Mouse (Mus musculus) cerebellum, adult 9-11 months (tissue): ENCODE data around the gene Unc13d.

Experiments
- DNase-seq: peaks from one replicate; pipeline ENCODE4 v3.0.0; 2022

Gene Unc13d

DNA sequence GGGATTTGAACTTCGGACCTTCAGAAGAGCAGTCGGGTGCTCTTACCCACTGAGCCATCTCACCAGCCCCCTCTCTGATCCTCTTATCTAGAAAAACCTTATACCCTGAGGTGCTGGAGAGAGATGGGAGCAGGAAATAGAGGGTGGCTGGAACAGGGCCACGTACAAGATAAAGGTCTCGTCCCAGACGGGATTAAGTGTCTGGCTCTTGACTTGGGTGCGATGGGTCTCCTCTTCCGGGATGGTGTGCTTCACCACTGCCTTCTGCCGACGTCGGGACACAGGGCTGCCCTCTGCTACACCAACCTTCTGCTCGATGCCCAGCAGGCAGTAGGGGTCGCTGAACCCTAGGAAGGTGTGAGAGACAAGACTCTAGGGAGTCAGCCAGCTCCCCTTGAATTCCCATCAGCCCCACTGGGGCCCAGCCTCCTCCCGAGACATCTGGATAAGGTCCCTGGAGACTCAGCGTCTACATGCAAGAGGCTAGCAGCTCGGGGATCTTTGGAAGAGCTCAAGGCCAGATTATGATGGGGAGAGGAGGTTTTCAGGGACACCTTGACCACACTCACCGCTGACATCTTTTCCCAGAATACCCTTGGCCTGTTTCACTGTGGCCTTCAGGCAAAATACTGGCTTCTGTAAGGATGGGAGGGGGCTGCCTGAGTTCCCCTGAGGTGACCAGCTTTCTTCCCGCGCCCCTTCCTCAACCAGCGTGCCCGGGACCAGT is 2.1 kb downstream of the Unc13d start:
- DNase-seq: peak; percentile 43

DNA sequence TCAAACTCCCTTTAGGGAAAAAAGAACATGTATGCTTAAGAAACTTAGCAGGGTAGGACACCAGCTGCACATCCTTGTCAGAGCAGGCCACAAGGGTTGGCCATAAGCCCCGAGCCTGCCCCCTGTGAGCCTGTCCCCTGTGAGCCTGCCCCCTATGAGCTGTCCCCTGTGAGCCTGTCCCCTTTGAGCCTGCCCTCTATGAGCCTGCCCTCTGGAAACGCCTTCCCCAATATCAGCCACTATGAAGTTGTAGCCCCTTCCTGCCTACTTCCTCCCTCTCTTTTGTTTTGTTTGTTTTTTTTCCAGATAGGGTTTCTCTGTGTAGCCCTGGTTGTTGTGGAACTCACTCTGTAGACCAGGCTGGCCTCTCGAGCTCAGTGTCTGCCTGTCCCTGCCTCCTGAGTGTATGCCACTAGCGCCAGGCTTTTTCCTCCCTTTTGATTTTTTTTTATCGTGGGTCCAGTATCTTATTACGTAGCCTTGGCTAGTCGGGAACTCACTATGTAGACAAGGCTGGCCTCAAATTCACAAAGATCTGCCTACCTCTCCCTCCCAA is 3.2 kb downstream of the Unc13d start:
- no peak for DNase-seq

DNA sequence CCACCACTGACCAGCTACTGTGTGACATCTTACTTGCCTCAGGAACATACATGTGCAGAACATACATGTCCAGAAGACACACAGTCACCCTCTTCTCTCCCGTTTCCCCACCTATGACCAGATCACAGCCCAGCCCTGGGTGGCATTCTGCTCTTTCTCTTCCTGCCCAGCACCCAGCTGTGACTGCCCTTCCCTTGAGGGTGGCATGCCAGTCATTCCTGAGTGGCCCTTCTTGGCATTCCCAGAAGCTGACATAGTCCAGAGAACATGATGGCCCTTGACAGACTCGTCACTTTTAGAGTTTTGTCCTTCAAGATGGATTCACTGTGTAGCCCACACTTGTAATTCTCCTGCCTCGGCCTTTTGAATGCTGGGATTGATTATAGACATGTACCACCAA is 5.2 kb downstream of the Unc13d start:
- DNase-seq: peak; percentile 22

DNA sequence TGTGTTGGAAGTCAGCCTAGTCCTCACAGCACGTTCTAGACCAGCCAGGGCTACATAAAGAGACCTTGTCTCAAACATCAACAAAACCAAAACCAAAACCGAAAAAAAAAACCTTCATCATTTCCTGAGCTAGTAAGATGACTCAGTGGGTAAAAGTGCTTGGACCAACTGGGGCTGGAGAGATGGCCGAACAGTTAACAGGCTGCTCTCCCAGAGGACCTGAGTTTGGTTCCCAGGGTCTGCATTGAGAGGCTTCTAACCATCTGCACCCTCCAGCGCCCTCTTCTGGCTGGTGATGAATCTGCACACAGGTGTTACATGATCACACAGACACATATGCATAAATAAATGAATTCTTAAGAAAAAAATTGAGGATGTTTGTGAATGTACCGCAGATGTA is 6.3 kb downstream of the Unc13d start:
- DNase-seq: peak; percentile 46

DNA sequence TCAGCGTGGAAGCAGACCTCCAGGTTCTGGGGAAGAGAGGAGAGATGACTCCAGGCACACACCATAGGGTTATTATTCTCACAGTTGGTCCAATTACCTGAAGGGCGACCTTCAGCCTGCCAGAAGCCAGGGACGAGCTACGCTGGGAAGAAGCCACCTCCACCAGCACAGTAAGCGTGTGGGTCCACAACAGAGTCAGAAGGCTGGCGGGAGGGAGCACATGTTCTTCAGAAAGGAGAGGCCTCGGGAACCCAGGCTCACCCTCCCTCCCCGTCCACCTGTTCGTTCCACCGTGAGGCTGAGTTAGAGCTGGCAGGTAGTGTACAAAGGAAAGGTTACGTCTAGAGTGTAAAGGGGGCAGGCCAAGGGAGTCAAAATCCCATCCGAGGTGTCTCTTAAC is 12.4 kb downstream of the Unc13d start:
- DNase-seq: peak; percentile 70

DNA sequence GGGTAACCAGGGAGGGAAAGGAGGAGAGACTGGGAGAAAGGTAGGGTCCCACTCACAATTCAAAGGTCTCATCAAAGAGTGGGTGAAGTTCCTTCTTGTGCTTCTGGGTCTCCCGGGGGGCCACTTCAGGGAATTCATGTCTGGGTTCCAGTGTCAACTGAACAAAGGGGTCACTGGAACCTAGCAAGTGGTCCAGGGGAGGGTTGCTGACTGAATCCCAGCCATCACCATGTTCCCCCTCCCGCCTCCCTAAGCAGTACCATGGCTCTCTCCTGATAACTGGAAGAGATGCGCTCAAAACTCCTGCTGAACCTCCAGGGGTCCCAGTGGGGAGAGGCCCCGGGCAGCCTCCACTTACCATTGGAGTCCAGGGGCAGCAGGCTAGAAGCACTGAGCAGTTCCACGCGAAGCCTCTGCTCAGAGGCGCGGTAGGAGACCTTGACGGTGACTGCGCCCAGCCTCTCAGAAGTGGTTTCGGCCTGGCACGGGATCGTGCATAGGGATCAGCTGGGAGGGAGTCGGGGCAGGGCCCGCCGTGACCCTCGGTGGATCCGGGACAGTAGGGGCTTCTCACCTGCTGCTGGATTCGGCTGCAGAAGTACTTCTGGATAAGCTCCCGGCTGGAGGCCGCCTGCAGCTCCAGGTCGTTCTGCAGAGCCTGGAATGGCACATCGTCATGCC is 13.4 kb downstream of the Unc13d start:
- peak; percentile 76 for DNase-seq

DNA sequence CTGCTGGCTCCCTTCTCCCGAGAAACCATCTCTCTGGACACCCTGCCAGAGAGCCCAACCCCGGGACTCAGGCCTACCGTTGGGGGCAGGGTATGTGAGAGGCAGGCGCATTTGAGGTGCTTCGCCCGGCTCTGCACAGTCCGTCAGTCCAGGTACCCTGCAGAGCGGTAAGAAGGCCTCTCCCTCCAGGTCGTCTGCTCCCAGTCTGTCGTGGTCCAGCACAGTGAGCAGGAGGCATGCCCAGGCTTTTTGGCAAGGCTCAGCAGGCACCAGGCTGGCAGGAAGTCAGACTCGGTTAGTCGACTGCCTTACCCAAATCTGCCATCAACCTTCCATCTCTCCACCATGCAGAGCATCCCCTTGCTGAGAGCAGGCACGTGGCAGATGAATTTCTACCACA is 14.2 kb downstream of the Unc13d start:
- DNase-seq: peak; percentile 99

DNA sequence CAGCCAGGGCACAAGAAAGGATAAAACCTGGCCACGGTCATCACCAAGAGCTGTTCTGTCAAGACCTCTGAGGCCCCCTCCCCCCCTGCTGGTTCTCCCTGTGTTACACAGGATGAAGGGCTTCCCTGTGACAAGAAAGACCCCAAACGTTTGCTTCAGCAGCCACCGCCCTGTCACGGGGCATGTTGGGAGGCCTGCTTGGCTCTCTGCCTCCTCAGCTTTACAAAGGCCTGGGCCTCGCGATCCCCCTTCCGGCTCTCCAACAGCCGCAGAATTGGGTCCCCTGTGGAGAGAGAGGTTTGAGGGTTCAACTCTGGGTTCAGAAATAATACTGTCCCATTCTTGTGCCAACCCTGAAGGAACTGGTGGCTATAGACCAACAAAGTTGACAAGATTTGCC is 15.2 kb downstream of the Unc13d start:
- DNase-seq: peak; percentile 84

DNA sequence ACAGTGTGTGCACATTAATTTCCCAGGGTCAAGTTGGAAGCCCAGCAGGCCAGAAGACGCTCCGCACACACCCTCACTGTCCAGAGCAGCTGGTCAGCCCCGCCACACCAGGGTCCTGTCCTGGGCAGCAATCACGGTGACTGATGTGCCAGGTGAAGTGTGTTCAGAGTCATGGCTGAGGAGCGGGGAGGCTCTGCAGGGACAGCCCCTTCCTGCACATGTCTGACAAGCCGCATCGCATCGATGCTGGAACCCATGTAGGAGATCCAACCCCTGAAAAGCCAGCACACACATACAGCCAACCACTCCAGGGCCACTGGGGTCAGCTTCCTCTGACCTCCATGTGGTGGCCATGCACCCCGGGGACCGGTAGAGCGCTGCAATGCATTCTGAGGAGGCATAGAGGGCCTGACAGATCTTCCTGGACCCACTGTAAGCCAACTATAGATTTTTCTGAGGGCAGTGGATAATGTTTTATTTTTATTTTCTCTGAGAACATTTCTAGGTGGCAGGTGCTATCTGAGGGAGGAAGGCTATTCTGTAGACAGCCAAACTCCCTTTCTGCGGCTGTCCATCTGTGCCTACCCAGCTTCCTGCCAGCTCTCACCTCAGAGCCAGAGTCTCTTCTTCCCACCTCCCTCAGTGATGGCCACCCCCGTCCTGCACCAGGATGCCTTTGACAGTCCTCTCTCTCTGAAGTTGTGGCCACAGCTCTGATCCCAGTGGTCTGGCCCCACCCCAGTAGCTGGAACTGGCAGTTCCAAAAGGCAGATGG is 15.9 kb downstream of the Unc13d start:
- DNase-seq: peak; percentile 93

DNA sequence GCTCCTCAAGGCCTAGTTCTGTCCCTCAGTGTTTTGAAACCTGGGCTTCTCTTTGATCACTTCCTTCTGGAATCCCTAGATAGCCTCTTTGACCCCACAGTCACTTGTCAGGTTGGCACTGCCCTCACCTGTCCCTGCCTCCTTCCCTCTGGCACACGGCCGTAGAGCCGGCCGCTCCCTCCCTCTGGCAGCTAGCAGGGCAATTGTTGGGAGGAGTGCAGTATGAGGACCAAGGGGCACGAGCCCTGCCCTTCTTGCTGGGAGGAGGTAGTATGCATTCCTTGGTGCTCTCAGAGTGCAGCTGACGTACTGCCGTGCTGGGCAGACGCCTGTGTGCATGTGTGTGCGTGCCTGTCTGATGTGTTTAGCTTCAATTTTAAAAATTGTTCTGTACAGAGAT is 17.2 kb downstream of the Unc13d start:
- peak; percentile 79 for DNase-seq

DNA sequence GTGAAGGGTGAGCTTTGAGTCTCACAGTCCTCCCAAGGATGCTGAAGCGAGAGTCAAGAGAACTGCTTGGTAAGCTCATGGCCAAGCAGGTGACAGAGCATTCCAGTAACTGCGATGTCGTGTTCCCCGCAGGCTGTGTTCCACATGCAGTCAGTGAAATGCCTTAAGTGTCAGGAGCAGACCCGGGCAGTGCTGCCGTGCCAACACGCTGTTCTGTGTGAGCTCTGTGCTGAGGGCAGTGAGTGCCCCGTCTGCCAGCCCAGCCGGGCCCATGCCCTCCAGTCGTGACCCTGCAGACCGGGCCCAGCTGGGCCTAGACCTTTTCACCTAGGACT is 18.1 kb downstream of the Unc13d start:
- peak; percentile 66 for DNase-seq

DNA sequence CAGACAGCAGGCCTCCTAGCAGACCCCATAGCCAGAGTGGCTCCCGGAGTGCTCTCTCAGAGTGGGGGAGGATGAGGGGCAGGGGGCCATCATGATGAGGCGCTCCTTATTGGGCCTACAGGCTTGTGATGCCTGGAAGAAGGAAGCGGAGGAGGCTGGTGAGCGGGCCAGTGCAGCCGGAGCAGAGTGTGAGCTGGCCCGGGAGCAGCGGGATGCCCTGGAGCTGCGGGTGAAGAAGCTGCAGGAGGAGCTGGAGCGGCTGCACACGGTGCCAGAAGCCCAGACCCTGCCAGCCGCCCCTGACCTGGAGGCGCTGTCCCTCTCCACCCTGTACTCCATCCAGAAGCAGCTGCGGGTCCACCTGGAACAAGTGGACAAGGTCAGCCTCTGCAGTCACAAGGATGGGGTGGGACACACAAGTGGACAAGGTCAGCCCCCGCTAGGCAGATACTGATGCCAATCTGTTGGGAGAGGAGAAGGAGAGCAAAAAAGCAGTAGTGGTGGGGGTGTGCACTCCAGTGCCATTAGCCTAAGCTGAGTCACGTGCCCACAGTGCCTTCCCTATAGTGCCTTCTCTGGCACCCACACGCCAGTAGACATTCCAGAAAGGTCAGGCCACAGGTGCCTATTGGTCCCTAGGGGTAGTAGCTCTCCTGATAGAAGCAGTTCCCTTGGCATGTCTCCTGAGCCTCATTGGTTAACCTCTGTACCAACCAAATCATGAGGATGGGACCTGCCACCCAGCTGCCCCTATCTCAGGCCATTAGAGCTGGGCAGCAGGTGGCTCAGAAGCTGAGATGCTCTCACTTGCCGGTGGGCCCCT is 18.7 kb downstream of the Unc13d start:
- DNase-seq: peak; percentile 66

DNA sequence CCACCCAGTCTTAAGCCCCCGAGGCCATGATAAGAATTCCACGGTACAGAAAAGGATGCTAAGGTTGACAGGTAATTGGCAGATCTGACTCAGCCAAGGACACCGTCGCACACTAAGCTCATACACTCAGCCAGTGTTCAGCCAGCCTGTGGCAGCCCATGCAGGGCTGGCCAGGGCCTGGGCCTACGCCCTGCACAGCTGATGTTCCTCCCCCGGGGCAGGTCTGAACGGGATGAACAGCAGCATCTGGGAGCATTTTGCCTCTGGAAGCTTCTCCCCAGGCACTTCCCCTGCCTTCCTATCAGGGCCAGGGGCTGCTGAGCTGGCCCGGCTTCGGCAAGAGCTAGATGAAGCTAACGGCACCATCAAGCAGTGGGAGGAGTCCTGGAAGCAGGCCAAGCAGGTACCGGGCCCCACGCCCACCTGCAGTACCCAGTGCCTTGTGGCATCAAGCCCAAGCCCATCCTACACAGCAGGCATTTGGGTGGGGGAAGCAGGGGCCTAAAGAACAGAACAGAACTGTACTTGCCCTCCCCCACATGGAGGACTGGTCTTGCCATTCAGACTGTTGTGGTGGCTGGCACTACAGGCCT is 19.6 kb downstream of the Unc13d start:
- peak; percentile 70 for DNase-seq

DNA sequence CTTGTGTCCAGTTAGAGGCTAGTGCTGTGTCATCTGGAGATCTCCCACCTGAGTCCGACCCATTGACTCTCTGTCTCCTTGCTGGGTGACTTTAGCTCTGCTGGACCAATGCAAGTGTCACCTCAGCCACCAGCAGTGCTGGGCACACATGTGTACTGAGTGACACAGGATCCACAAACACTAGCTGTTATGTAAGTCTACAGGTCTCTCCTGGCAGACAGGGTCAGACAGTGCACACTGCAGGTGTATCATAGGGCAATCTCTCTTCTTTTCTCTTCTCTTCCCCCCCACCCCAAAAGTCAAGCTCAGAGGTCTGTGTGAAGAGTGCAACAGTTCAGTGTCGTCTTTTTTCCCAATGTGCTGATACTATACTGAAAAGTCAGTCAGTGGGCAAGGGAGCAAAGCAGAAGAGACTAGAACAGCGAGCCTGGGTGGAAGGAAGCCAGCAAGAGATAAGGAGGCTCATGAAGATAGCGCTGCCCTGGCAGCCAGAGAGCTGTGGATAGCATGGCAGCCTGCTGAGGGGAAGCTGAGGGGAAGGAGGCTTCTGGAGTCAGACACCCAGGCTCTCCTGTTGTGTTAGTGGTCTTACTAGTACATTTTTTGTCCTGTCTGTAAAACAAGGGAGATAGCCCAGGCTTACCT is 20.4 kb downstream of the Unc13d start:
- peak; percentile 52 for DNase-seq

DNA sequence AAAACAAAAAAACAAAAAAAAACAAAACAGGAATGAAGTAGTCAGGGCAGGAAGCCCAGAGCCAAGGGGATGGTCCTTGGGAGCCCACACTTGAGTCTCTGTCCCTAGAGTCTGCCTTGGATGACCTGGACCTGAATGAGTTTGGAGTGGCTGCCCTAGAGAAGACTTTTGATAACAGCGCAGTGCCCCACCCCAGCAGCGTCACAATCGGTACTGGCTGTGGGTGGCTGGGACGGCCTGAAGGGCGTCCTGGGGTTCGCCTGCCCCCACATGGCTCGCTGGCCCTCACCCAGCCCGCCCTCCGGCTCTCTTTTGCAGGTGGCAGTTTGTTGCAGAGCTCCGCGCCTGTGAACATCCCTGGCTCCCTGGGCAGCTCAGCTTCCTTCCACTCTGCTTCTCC is 21.9 kb downstream of the Unc13d start:
- no peak for DNase-seq

DNA sequence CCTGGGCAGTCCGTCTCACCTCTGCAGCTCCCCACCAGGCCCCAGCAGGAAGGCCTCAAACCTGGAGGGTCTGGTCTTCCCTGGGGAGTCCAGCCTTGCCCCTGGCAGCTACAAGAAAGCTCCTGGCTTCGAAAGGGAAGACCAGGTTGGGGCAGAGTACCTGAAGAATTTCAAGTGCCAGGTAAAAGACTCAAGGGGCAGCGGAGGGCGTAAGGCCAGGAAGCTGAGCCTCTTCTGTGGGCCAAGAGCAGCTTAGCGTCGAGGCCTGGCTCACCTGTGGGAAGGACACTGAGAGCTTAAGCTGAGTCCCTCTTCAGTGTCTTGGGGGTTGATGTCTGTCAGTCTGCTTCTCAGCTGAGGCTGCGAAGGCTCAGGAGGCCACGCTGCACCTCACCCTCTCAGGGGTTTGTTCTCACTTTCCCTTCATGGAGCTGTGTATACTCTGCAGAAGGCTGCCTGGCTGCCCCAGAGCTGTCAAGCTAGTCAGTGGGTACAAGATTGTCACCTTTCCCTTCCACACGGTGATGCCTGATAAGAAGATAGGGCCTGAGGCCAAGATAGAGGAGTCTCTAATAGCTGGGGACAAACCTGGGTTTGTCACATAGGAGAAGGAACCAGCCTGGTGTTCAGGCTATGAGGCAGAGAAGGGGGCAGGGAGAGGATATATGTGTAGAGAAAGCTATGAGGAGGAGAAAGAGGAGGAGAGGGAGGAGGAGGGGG is 24.1 kb downstream of the Unc13d start:
- no peak for DNase-seq

DNA sequence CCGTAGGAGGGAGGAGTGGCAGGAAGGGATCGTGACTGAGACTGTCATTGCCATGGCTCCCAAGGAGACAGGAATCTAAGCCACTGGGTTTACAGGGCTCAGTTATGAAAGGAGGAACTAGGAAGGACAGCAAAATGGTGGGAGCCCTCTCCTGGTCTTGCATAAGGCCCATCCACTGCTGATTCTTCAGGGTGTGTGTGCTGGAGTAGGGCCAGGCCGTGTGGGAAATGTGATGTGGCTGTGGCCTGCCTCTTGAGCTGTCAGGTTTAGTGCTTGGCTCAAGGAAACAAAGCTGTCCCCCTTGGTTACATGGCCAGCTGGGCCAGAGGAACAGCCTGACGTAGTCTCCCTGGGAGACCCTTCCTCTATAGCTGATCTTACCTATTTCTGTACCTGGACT is 27.6 kb downstream of the Unc13d start:
- DNase-seq: no peak

DNA sequence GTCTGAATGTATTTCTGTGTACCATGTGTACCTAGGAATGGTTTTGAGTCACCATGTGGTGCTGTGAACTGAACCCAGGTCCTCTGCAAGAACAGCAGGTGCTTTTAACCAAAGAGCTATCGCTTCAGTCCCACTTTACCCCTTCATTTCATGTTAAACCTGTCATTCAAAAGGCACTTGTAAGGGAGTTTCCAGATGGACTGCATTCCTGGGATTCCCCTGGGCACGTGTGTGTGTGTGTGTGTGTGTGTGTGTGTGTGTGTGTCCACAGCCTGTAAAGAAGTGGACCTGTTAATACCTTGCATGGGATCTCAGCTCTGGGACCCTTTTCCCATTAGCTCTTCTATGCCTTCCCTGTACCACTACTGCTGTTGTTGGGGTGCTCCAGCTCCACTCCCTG is 28.2 kb downstream of the Unc13d start:
- DNase-seq: no peak

DNA sequence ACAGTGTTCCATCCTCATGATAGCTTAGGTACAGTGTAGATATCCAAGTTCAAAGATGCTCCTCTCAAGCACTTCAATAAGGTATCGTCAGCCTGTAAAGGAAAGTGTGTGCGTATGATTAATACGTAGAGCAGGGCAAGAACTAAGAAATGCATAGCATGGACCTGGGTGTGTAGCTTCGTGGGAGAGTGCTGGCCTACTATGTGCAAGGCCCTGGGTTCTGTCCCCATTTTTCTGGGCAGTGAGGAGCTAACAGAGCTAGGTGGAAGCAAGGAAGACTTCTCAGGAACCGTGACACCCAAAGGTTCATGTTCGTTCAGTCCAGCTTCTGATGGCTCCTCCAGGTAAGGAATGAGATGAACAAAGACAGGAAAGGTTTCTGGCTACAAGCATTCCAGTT is 32.6 kb downstream of the Unc13d start:
- DNase-seq: no peak

DNA sequence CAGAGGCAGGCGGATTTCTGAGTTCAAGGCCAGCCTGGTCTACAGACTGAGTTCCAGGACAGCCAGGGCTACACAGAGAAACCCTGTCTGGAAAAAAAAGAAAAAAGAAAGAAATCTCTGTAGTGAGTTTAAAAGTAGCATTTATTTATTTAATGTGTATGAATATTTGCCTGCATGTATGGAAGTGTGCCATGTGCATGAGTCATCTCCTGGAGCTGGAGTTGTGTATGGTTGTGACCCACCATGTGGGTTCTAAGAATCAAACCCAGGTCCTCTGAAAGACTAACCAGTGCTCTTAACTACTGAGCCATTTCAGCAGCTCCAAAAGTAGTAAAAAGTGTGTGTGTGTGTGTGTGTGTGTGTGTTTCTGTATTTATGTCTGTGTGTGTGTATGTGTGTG is 34.5 kb downstream of the Unc13d start:
- DNase-seq: no peak
